Mouse (Mus musculus) liver, adult 2 months (tissue): ENCODE measurements around the gene Olfr697.
"Not testable (repeated sequence)": the region's sequence is repeated elsewhere in the genome, so short reads cannot be mapped to it uniquely, and the experiment has no call there.

Experiments used
- CTCF ChIP-seq: fragments of 200-500 bp; IDR thresholded peaks from 2 replicates; pipeline ENCODE4 v1.5.1; 2011; ENCODE audit warnings: low read depth, low read length, control low read depth
- POLR2A ChIP-seq: fragments of 200-500 bp; IDR thresholded peaks from 2 replicates; pipeline ENCODE4 v1.6.1; 2011; ENCODE audit warnings: low read length, control low read depth; ENCODE audit not compliant: insufficient read depth; ENCODE audit errors: extremely low read depth

DNA sequence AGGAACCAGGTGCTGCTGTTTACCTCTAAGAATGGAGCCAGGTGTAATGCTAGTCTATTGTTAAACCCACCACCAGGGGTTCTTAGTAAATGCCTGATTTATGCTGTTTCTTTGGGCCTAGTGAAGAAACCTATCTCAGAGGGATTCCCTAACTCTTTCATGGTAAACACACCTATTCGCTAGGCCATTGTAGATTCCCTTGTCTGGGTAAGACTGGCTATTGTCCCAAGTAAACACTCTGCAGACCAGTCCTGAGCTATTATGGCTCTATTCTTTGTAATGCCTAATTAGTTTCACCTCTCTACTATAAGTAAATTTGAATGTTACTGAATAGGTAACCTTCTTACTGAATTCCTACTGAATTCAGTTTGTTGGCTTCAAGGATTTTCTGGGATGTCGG, 18.8 kb upstream of the Olfr697 start:
- TF ChIP-seq POLR2A, CTCF: not testable (repeated sequence)
